Mouse (Mus musculus): Measurements from ENCODE around the gene Car14. TPM values are rescaled to one million over a fixed set of nuclear protein-coding genes. Genes with fewer than 3 reads are reported as not detected.
A peak's percentile ranks its signal among the peaks of the same experiment; 100 is the strongest.
"Not testable (repeated sequence)": the region's sequence is repeated elsewhere in the genome, so short reads cannot be mapped to it uniquely, and the experiment has no call there.

The Car14 gene
- polyA plus RNA-seq, 1 experiment from 2014 or later, result 128 TPM

- Histone ChIP-seq H3K4me3 (ENCODE audit: low read depth, low read length) (no peak overlapping the region), H3K9ac (ENCODE audit: low read length) (no peak overlapping the region), H3K36me3 (ENCODE audit: control insufficient read depth, insufficient read depth, low read length) (peaks cover 3% of the 10 kb centered on the region; the same call in 1 of the 2 replicates), H3K27me3 (ENCODE audit: control insufficient read depth, insufficient read depth, low read length) (no peaks in the 10 kb centered on the region), H3K27ac (replicated peaks; ENCODE audit: low read depth, low read length) (no peak overlapping the region), H3K4me1 (ENCODE audit: control insufficient read depth, insufficient read depth, low read length) (no peaks in the 10 kb centered on the region), H3K9me3 (ENCODE audit: control insufficient read depth, low read length) (no peaks in the 10 kb centered on the region), H3K4me2 (ENCODE audit: low read depth, severe bottlenecking) (no peak overlapping the region)
- WGBS, result 36% methylated on average over 2 of the region's 2 CpGs
- peak; percentile 70 for DNase-seq (ENCODE audit: low spot score)
- peak; percentile 31; the same call in 1 of the 2 replicates for ATAC-seq (ENCODE audit: insufficient number of reproducible peaks, low FRiP score, low TSS enrichment, low read depth)
These were observed 42.7 kb downstream of the Car14 start for GRCm38 (mm10) chr3:95861796-95862195.

- DNase-seq (ENCODE audit: low spot score) (no peak), ATAC-seq (ENCODE audit: insufficient number of reproducible peaks, low FRiP score, low TSS enrichment, low read depth) (no peak)
- no peaks in the 10 kb centered on the region for H3K9me3 ChIP-seq (ENCODE audit: control insufficient read depth, low read length)
- no peak overlapping the region for H3K27ac ChIP-seq (replicated peaks; ENCODE audit: low read depth, low read length)
- no peak overlapping the region for H3K9ac ChIP-seq (ENCODE audit: low read length)
- peaks cover 3% of the 10 kb centered on the region; the same call in 1 of the 2 replicates for H3K36me3 ChIP-seq (ENCODE audit: control insufficient read depth, insufficient read depth, low read length)
- no peaks in the 10 kb centered on the region for H3K27me3 ChIP-seq (ENCODE audit: control insufficient read depth, insufficient read depth, low read length)
- H3K4me1 ChIP-seq (ENCODE audit: control insufficient read depth, insufficient read depth, low read length), result no peaks in the 10 kb centered on the region
- no peak overlapping the region for H3K4me2 ChIP-seq (ENCODE audit: low read depth, severe bottlenecking)
- WGBS, result 73% methylated on average over 10 of the region's 10 CpGs
- H3K4me3 ChIP-seq (ENCODE audit: low read depth, low read length), result no peak overlapping the region
These were observed 43.3 kb downstream of the Car14 start for GRCm38 (mm10) chr3:95861216-95861615.

GRCm38 (mm10) chr3:95860323-95860722 is 44.2 kb downstream of the Car14 start:
- Histone ChIP-seq H3K4me1 (ENCODE audit: control insufficient read depth, insufficient read depth, low read length) (no peaks in the 10 kb centered on the region), H3K9ac (ENCODE audit: low read length) (no peak overlapping the region), H3K9me3 (ENCODE audit: control insufficient read depth, low read length) (no peaks in the 10 kb centered on the region), H3K36me3 (ENCODE audit: control insufficient read depth, insufficient read depth, low read length) (peaks cover 2% of the 10 kb centered on the region; the same call in 1 of the 2 replicates), H3K4me2 (ENCODE audit: low read depth, severe bottlenecking) (no peak overlapping the region), H3K4me3 (ENCODE audit: low read depth, low read length) (no peak overlapping the region), H3K27me3 (ENCODE audit: control insufficient read depth, insufficient read depth, low read length) (no peaks in the 10 kb centered on the region), H3K27ac (replicated peaks; ENCODE audit: low read depth, low read length) (no peak overlapping the region)
- WGBS, result 81% methylated on average over 3 of the region's 3 CpGs
- ATAC-seq (ENCODE audit: insufficient number of reproducible peaks, low FRiP score, low TSS enrichment, low read depth), result no peak
- DNase-seq (ENCODE audit: low spot score), result no peak

- not testable (repeated sequence) for H3K4me2 ChIP-seq (ENCODE audit: low read depth, severe bottlenecking); DNase-seq (ENCODE audit: low spot score); H3K4me1 ChIP-seq (ENCODE audit: control insufficient read depth, insufficient read depth, low read length); H3K27ac ChIP-seq (replicated peaks; ENCODE audit: low read depth, low read length); H3K36me3 ChIP-seq (ENCODE audit: control insufficient read depth, insufficient read depth, low read length); H3K27me3 ChIP-seq (ENCODE audit: control insufficient read depth, insufficient read depth, low read length); ATAC-seq (ENCODE audit: insufficient number of reproducible peaks, low FRiP score, low TSS enrichment, low read depth); H3K9me3 ChIP-seq (ENCODE audit: control insufficient read depth, low read length); H3K4me3 ChIP-seq (ENCODE audit: low read depth, low read length); H3K9ac ChIP-seq (ENCODE audit: low read length)
- 81% methylated on average over 3 of the region's 3 CpGs for WGBS
These were observed 46.2 kb downstream of the Car14 start for GRCm38 (mm10) chr3:95858278-95858677.

GRCm38 (mm10) chr3:95857050-95857449 is 47.4 kb downstream of the Car14 start:
- WGBS, result 92% methylated on average over 1 of the region's 1 CpGs
- H3K36me3 ChIP-seq (ENCODE audit: control insufficient read depth, insufficient read depth, low read length); H3K4me2 ChIP-seq (ENCODE audit: low read depth, severe bottlenecking); H3K27me3 ChIP-seq (ENCODE audit: control insufficient read depth, insufficient read depth, low read length); H3K4me1 ChIP-seq (ENCODE audit: control insufficient read depth, insufficient read depth, low read length); H3K9me3 ChIP-seq (ENCODE audit: control insufficient read depth, low read length); H3K9ac ChIP-seq (ENCODE audit: low read length); H3K4me3 ChIP-seq (ENCODE audit: low read depth, low read length); DNase-seq (ENCODE audit: low spot score); H3K27ac ChIP-seq (replicated peaks; ENCODE audit: low read depth, low read length); ATAC-seq (ENCODE audit: insufficient number of reproducible peaks, low FRiP score, low TSS enrichment, low read depth): not testable (repeated sequence)

GRCm38 (mm10) chr3:95856115-95856514 is 48.4 kb downstream of the Car14 start:
- Histone ChIP-seq H3K9me3 (ENCODE audit: control insufficient read depth, low read length) (no peaks in the 10 kb centered on the region), H3K27me3 (ENCODE audit: control insufficient read depth, insufficient read depth, low read length) (no peaks in the 10 kb centered on the region), H3K36me3 (ENCODE audit: control insufficient read depth, insufficient read depth, low read length) (peaks cover 14% of the 10 kb centered on the region), H3K4me2 (ENCODE audit: low read depth, severe bottlenecking) (peak overlapping the region; percentile 68), H3K27ac (replicated peaks; ENCODE audit: low read depth, low read length) (peak overlapping the region; percentile 69; the same call in 1 of the 2 replicates), H3K9ac (ENCODE audit: low read length) (peak overlapping the region; percentile 86), H3K4me3 (ENCODE audit: low read depth, low read length) (peak overlapping the region; percentile 89), H3K4me1 (ENCODE audit: control insufficient read depth, insufficient read depth, low read length) (peaks cover 3% of the 10 kb centered on the region; the same call in 1 of the 2 replicates)
- DNase-seq (ENCODE audit: low spot score) (no peak), ATAC-seq (ENCODE audit: insufficient number of reproducible peaks, low FRiP score, low TSS enrichment, low read depth) (no peak)
- WGBS, result 24% methylated on average over 7 of the region's 7 CpGs

- H3K9ac ChIP-seq (ENCODE audit: low read length), result peak within 1 kb of the TSS; percentile 86
- DNase-seq (ENCODE audit: low spot score) (peak; percentile 94), ATAC-seq (ENCODE audit: insufficient number of reproducible peaks, low FRiP score, low TSS enrichment, low read depth) (peak; percentile 94)
- peaks cover 3% of the 10 kb centered on the region; the same call in 1 of the 2 replicates for H3K4me1 ChIP-seq (ENCODE audit: control insufficient read depth, insufficient read depth, low read length)
- peak within 1 kb of the TSS; percentile 89 for H3K4me3 ChIP-seq (ENCODE audit: low read depth, low read length)
- H3K36me3 ChIP-seq (ENCODE audit: control insufficient read depth, insufficient read depth, low read length), result peaks cover 17% of the 10 kb centered on the region
- under 1% methylated on average over 56 of the region's 56 CpGs for WGBS
- peak within 1 kb of the TSS; percentile 69 for H3K27ac ChIP-seq (replicated peaks; ENCODE audit: low read depth, low read length)
- H3K4me2 ChIP-seq (ENCODE audit: low read depth, severe bottlenecking), result peak within 1 kb of the TSS; percentile 68
- no peaks in the 10 kb centered on the region for H3K9me3 ChIP-seq (ENCODE audit: control insufficient read depth, low read length)
- H3K27me3 ChIP-seq (ENCODE audit: control insufficient read depth, insufficient read depth, low read length), result no peaks in the 10 kb centered on the region
These were observed 48.9 kb downstream of the Car14 start, which contains the start of gene Prpf3 for GRCm38 (mm10) chr3:95855502-95856089. Gene Prpf3, minus strand, starts transcription at chr3:95855885.

GRCm38 (mm10) chr3:95851317-95851716 is 53.2 kb downstream of the Car14 start:
- WGBS, result 94% methylated on average over 8 of the region's 8 CpGs
- Histone ChIP-seq H3K27ac (replicated peaks; ENCODE audit: low read depth, low read length) (no peak overlapping the region), H3K27me3 (ENCODE audit: control insufficient read depth, insufficient read depth, low read length) (no peaks in the 10 kb centered on the region), H3K4me1 (ENCODE audit: control insufficient read depth, insufficient read depth, low read length) (peaks cover 3% of the 10 kb centered on the region; the same call in 1 of the 2 replicates), H3K9me3 (ENCODE audit: control insufficient read depth, low read length) (no peaks in the 10 kb centered on the region), H3K9ac (ENCODE audit: low read length) (no peak overlapping the region), H3K4me2 (ENCODE audit: low read depth, severe bottlenecking) (no peak overlapping the region), H3K36me3 (ENCODE audit: control insufficient read depth, insufficient read depth, low read length) (peaks cover 28% of the 10 kb centered on the region), H3K4me3 (ENCODE audit: low read depth, low read length) (no peak overlapping the region)
- no peak for DNase-seq (ENCODE audit: low spot score)
- ATAC-seq (ENCODE audit: insufficient number of reproducible peaks, low FRiP score, low TSS enrichment, low read depth), result no peak
